Mouse (Mus musculus) limb, embryonic 15.5 days (tissue): ENCODE data around the gene Rabep2. TPM values are rescaled to one million over a fixed set of nuclear protein-coding genes. Genes with fewer than 3 reads are reported as not detected.

ENCODE experiments used
- ATAC-seq: fragments of 200-750 bp; cut with Nextera tagmentation; 2 replicates; pipeline ENCODE4 v1.8.0; 2017; ENCODE audit warnings: low read depth, moderate TSS enrichment; ENCODE audit not compliant: insufficient number of reproducible peaks, low FRiP score, low TSS enrichment
- H3K27ac ChIP-seq: fragments of 300-500 bp; sonication (generic); 2 replicates; pipeline ENCODE4 v1.5.1; 2015; ENCODE audit warnings: moderate library complexity, mild to moderate bottlenecking, inconsistent platforms
- H3K27me3 ChIP-seq: fragments of 300-500 bp; sonication (generic); 2 replicates; pipeline ENCODE4 v1.6.1; 2015; ENCODE audit warnings: inconsistent platforms
- H3K36me3 ChIP-seq: fragments of 300-500 bp; sonication (generic); 2 replicates; pipeline ENCODE4 v1.6.1; 2015; ENCODE audit warnings: inconsistent platforms
- H3K4me1 ChIP-seq: fragments of 300-500 bp; sonication (generic); 2 replicates; pipeline ENCODE4 v1.6.1; 2015; ENCODE audit warnings: inconsistent platforms
- H3K4me2 ChIP-seq: fragments of 300-500 bp; sonication (generic); 2 replicates; pipeline ENCODE4 v1.6.1; 2015; ENCODE audit warnings: mild to moderate bottlenecking, inconsistent platforms
- H3K4me3 ChIP-seq: fragments of 300-500 bp; sonication (generic); 2 replicates; pipeline ENCODE4 v1.5.1; 2015; ENCODE audit warnings: mild to moderate bottlenecking, inconsistent platforms
- H3K9ac ChIP-seq: fragments of 300-500 bp; sonication (generic); 2 replicates; pipeline ENCODE4 v1.6.1; 2015; ENCODE audit warnings: inconsistent platforms
- H3K9me3 ChIP-seq: fragments of 300-500 bp; sonication (generic); 2 replicates; pipeline ENCODE4 v1.6.1; 2016; ENCODE audit warnings: inconsistent platforms
- WGBS: fragments of 180-500 bp; shearing (Covaris S2); methylation state at CpG from one replicate; pipeline ENCODE4 v1.1.7; 2015; 5-methylcytosine and 5-hydroxymethylcytosine counted together
- polyA plus RNA-seq: library from polyadenylated mRNA; unstranded; fragments of >200 nt; fragmentation: Nextera tagmentation; extraction: Ambion mirVana; gene quantifications from 2 replicates; pipeline ENCODE4 v1.2.1, GENCODE M21; 2015

Rabep2 gene
- polyA plus RNA-seq, 1 experiment from 2014 or later: 39.3 TPM

GRCm38 (mm10) chr7:126414725-126415124 is 13.8 kb upstream of the Rabep2 start, which contains the start of gene Cd19:
Gene Cd19, minus strand, starts transcription at chr7:126414889.
- Histone ChIP-seq H3K36me3 (no peaks in the 10 kb centered on the region), H3K4me1 (no peaks in the 10 kb centered on the region), H3K9ac (no peak within 1 kb of the TSS), H3K27ac (no peak within 1 kb of the TSS), H3K27me3 (no peaks in the 10 kb centered on the region), H3K4me2 (no peak within 1 kb of the TSS), H3K4me3 (no peak within 1 kb of the TSS), H3K9me3 (no peaks in the 10 kb centered on the region)
- 89% methylated on average over 6 of the region's 6 CpGs for WGBS
- no peak for ATAC-seq

DNA sequence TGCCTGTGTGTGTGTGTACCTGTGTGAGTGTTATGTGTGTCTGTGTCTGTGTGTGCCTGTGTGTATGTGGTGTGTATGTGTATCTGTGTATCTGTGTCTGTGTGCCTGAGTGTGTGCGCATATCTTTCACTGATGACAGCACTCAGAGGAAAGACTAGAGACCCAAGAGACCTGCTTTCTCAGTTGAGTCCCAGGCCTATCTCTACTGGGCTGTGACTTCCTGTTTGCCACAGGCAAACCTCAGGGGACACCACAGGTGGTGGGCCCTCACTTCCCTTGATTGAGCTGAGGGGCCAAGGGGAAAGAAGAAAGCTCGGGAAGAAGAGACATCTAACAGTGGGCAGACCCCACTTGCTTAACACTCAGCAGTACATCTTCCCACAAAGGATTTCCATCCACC is 11.9 kb upstream of the Rabep2 start:
- Histone ChIP-seq H3K4me3 (no peak overlapping the region), H3K27me3 (no peaks in the 10 kb centered on the region), H3K9me3 (no peaks in the 10 kb centered on the region), H3K36me3 (no peaks in the 10 kb centered on the region), H3K9ac (no peak overlapping the region), H3K4me2 (no peak overlapping the region), H3K27ac (no peak overlapping the region), H3K4me1 (no peaks in the 10 kb centered on the region)
- WGBS: 69% methylated on average over 2 of the region's 2 CpGs
- no peak for ATAC-seq

- Histone ChIP-seq H3K4me2 (no peak overlapping the region), H3K36me3 (no peaks in the 10 kb centered on the region), H3K4me3 (no peak overlapping the region), H3K4me1 (no peaks in the 10 kb centered on the region), H3K9ac (no peak overlapping the region), H3K27ac (no peak overlapping the region), H3K27me3 (no peaks in the 10 kb centered on the region), H3K9me3 (no peaks in the 10 kb centered on the region)
- 57% methylated on average over 8 of the region's 8 CpGs for WGBS
- no peak for ATAC-seq
Measured at GRCm38 (mm10) chr7:126417045-126417444, 11.5 kb upstream of the Rabep2 start.

DNA sequence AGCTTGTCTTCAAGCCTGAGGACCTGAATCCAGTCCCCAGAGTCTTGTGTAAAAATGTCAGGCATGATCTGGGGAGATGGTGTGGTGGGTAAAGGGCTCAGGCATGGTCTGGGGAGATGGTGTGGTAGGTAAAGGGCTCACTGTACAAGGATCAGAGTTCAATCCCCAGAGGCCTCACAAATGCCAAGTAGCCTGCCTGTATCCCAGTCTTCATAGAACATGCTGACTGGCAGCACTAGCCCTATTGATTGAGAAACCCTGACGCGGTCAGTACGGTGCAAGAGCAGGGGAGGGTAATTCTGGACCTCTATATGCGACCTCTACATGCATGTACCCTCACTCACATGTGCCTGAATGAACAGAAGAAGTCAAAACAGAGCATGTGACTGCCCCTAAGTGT is 11.0 kb upstream of the Rabep2 start:
- WGBS: 90% methylated on average over 4 of the region's 4 CpGs
- Histone ChIP-seq H3K9me3 (no peaks in the 10 kb centered on the region), H3K27ac (no peak overlapping the region), H3K4me2 (no peak overlapping the region), H3K4me1 (no peaks in the 10 kb centered on the region), H3K27me3 (no peaks in the 10 kb centered on the region), H3K4me3 (no peak overlapping the region), H3K36me3 (no peaks in the 10 kb centered on the region), H3K9ac (no peak overlapping the region)
- no peak for ATAC-seq

GRCm38 (mm10) chr7:126418496-126418895 is 10.1 kb upstream of the Rabep2 start:
- ATAC-seq: no peak
- H3K9me3 ChIP-seq: no peaks in the 10 kb centered on the region
- WGBS: 63% methylated on average over 3 of the region's 3 CpGs
- no peak overlapping the region for H3K4me3 ChIP-seq
- no peak overlapping the region for H3K4me2 ChIP-seq
- H3K27me3 ChIP-seq: no peaks in the 10 kb centered on the region
- no peaks in the 10 kb centered on the region for H3K4me1 ChIP-seq
- no peak overlapping the region for H3K9ac ChIP-seq
- no peaks in the 10 kb centered on the region for H3K36me3 ChIP-seq
- no peak overlapping the region for H3K27ac ChIP-seq

DNA sequence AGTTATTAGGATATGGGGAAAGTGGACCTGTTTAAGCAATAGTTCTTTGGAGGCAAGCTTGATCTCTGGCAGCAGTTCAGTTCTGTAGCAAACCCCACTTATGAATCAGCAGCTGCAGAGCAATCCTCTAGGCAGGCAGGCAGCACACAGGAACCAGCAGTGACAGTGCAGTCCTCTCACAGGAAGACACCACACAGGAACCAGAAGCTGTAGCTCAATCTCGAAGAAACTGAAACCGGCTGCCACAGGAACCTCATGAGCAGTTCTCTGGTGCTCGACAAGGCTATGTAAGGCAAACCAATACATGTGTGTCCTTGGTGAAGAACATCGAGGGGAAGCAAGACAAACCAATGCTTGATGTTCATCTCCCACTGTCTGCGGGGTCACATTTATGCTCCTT is 6.8 kb upstream of the Rabep2 start:
- H3K4me1 ChIP-seq: no peaks in the 10 kb centered on the region
- H3K9me3 ChIP-seq: no peaks in the 10 kb centered on the region
- no peak for ATAC-seq
- H3K9ac ChIP-seq: no peak overlapping the region
- no peak overlapping the region for H3K27ac ChIP-seq
- H3K27me3 ChIP-seq: no peaks in the 10 kb centered on the region
- H3K4me2 ChIP-seq: no peak overlapping the region
- no peak overlapping the region for H3K4me3 ChIP-seq
- 83% methylated on average over 5 of the region's 5 CpGs for WGBS
- no peaks in the 10 kb centered on the region for H3K36me3 ChIP-seq

DNA sequence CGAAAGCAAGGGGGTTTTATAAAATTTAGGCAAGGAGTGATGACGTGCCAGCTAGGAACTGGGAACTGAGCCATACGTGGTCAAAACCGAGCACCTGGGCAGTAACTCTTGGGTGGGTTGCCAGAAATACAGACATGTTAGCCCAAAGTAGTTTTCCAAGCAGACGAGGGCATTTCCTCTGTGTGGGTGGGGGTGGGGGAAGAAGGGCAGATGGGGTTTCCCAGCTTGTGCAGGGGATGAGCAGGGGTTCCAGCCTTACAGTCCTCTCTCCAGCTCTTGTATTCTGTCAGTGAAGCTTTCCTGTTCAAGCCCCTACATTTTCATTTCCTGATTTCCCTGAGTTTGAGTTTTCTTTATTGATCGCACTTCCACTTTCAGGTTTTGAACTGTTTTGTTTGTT is 4.4 kb upstream of the Rabep2 start:
- no peak overlapping the region for H3K27ac ChIP-seq
- no peak for ATAC-seq

GRCm38 (mm10) chr7:126427323-126427860 is 1.2 kb upstream of the Rabep2 start:
- peaks cover 10% of the 10 kb centered on the region; the same call in 1 of the 2 replicates for H3K36me3 ChIP-seq
- H3K27ac ChIP-seq: 0 out of 2 replicates have a peak overlapping the region, but pooled peaks have one; percentile 98
- no peak overlapping the region for H3K4me3 ChIP-seq
- H3K9me3 ChIP-seq: no peaks in the 10 kb centered on the region
- WGBS: 37% methylated on average over 13 of the region's 13 CpGs
- H3K27me3 ChIP-seq: no peaks in the 10 kb centered on the region
- H3K4me2 ChIP-seq: 0 out of 2 replicates have a peak overlapping the region, but pooled peaks have one; percentile 82
- peaks cover 19% of the 10 kb centered on the region for H3K4me1 ChIP-seq
- no peak for ATAC-seq
- 0 out of 2 replicates have a peak overlapping the region, but pooled peaks have one; percentile 14 for H3K9ac ChIP-seq

More for the DNA sequence above, 4.4 kb upstream of the Rabep2 start:
- H3K9me3 ChIP-seq: no peaks in the 10 kb centered on the region
- H3K36me3 ChIP-seq: no peaks in the 10 kb centered on the region
- H3K27me3 ChIP-seq: no peaks in the 10 kb centered on the region
- peaks cover 10% of the 10 kb centered on the region for H3K4me1 ChIP-seq
- H3K4me3 ChIP-seq: no peak overlapping the region
- H3K4me2 ChIP-seq: no peak overlapping the region
- WGBS: 69% methylated on average over 6 of the region's 6 CpGs
- no peak overlapping the region for H3K9ac ChIP-seq

GRCm38 (mm10) chr7:126428154-126428553 is 405 bp upstream of the Rabep2 start:
- peak overlapping the region; percentile 98 for H3K27ac ChIP-seq
- H3K27me3 ChIP-seq: no peaks in the 10 kb centered on the region
- H3K9me3 ChIP-seq: no peaks in the 10 kb centered on the region
- 15% methylated on average over 4 of the region's 4 CpGs for WGBS
- H3K4me2 ChIP-seq: peak overlapping the region; percentile 82
- peaks cover 19% of the 10 kb centered on the region for H3K4me1 ChIP-seq
- H3K4me3 ChIP-seq: peak overlapping the region; percentile 75
- H3K9ac ChIP-seq: peak overlapping the region; percentile 87
- peaks cover 16% of the 10 kb centered on the region for H3K36me3 ChIP-seq
- ATAC-seq: no peak

- peaks cover 19% of the 10 kb centered on the region for H3K4me1 ChIP-seq
- peak overlapping the region; percentile 98 for H3K27ac ChIP-seq
- H3K36me3 ChIP-seq: peaks cover 25% of the 10 kb centered on the region
- peak overlapping the region; percentile 40; the same call in 1 of the 2 replicates for H3K9ac ChIP-seq
- no peaks in the 10 kb centered on the region for H3K27me3 ChIP-seq
- H3K4me3 ChIP-seq: peak overlapping the region; percentile 75
- 29% methylated on average over 15 of the region's 15 CpGs for WGBS
- peak overlapping the region; percentile 82 for H3K4me2 ChIP-seq
- H3K9me3 ChIP-seq: no peaks in the 10 kb centered on the region
- no peak for ATAC-seq
Measured at GRCm38 (mm10) chr7:126429503-126429898, 942 bp downstream of the Rabep2 start.

DNA sequence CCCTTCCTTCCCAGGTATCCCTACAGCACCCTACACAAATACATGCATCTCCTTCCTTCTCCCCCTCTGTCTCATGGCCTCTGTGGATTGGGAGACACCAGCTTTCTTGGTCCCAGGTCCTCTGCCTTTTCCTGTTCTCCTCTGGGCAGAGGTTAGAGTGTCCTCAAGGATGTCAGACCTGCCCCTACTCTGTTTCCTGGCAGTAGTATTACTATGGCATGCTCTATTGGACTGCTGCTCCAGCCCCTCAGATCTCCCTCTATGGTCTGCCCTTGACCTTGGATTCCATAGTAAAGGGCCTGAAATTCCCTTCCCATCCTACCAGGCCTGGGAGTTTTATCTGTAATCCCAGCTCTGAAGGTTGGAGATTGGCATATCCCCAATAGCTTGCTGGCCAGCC is 1.6 kb downstream of the Rabep2 start:
- Histone ChIP-seq H3K9me3 (no peaks in the 10 kb centered on the region), H3K4me2 (no peak overlapping the region), H3K9ac (no peak overlapping the region), H3K27ac (no peak overlapping the region), H3K4me3 (no peak overlapping the region), H3K4me1 (peaks cover 19% of the 10 kb centered on the region), H3K36me3 (peaks cover 30% of the 10 kb centered on the region), H3K27me3 (no peaks in the 10 kb centered on the region)
- ATAC-seq: no peak

- no peak overlapping the region for H3K9ac ChIP-seq
- H3K36me3 ChIP-seq: peaks cover 49% of the 10 kb centered on the region
- no peaks in the 10 kb centered on the region for H3K27me3 ChIP-seq
- H3K4me3 ChIP-seq: no peak overlapping the region
- no peak overlapping the region for H3K27ac ChIP-seq
- H3K9me3 ChIP-seq: no peaks in the 10 kb centered on the region
- no peak overlapping the region for H3K4me2 ChIP-seq
- no peak for ATAC-seq
- 84% methylated on average over 7 of the region's 7 CpGs for WGBS
- peaks cover 5% of the 10 kb centered on the region for H3K4me1 ChIP-seq
Measured at GRCm38 (mm10) chr7:126434726-126435125, 6.2 kb downstream of the Rabep2 start.

GRCm38 (mm10) chr7:126435801-126436200 is 7.2 kb downstream of the Rabep2 start:
- Histone ChIP-seq H3K9me3 (no peaks in the 10 kb centered on the region), H3K27me3 (no peaks in the 10 kb centered on the region), H3K4me1 (no peaks in the 10 kb centered on the region), H3K36me3 (peaks cover 57% of the 10 kb centered on the region), H3K4me3 (no peak overlapping the region), H3K9ac (no peak overlapping the region), H3K27ac (no peak overlapping the region), H3K4me2 (no peak overlapping the region)
- WGBS: 89% methylated on average over 3 of the region's 3 CpGs
- no peak for ATAC-seq
